Mouse (Mus musculus) cerebellum, adult 2 months (tissue): ENCODE measurements around the gene Fam243.

Experiments used
- CTCF ChIP-seq: fragments of 200-500 bp; IDR thresholded peaks from 2 replicates; pipeline ENCODE4 v1.5.1; 2011; ENCODE audit warnings: low read depth, mild to moderate bottlenecking, control low read depth, low read length, moderate library complexity, borderline replicate concordance; ENCODE audit not compliant: insufficient read depth
- POLR2A ChIP-seq: fragments of 200-500 bp; IDR thresholded peaks from 2 replicates; pipeline ENCODE4 v1.6.1; 2011; ENCODE audit warnings: low read length, control low read depth, borderline replicate concordance; ENCODE audit not compliant: insufficient read depth

- no peak for TF ChIP-seq CTCF
- no peak for TF ChIP-seq POLR2A
These were observed 36.3 kb upstream of the Fam243 start for GRCm38 (mm10) chr16:92357566-92357965.
